Comparison of ENCODE assay signal across 8 mouse cellular contexts in genomic region chr5:52669426-52670191, GRCm38 (mm10). TPM values are rescaled to one million over a fixed set of nuclear protein-coding genes. Genes with fewer than 3 reads are reported as not detected.
A peak's percentile ranks its signal among the peaks of the same experiment; 100 is the strongest.
DNase-seq lines count a peak whose midpoint lies in the region; ATAC-seq and TF ChIP-seq lines count a peak whose summit lies in the region.

TSS of gene Sepsecs (minus strand) at chr5:52669708.

- peak within 1 kb of the TSS; percentile 76 for H3K4me2 ChIP-seq in forebrain, embryonic 13.5 days
- peak within 1 kb of the TSS; percentile 86 for H3K4me2 ChIP-seq in liver, postnatal 0 days (ENCODE audit: low read depth, low read length)
- peak within 1 kb of the TSS; percentile 67 for H3K4me2 ChIP-seq in neural tube, embryonic 14.5 days (ENCODE audit: low read depth, low read length)

- H3K27ac ChIP-seq in ES-Bruce4 (ENCODE audit: insufficient read depth, low read length): no peak within 1 kb of the TSS
- H3K27ac ChIP-seq in forebrain, embryonic 13.5 days: no peak within 1 kb of the TSS
- peak within 1 kb of the TSS; percentile 94 for H3K27ac ChIP-seq in liver, postnatal 0 days (ENCODE audit: low read depth)
- peak within 1 kb of the TSS; percentile 28; the same call in 1 of the 2 replicates for H3K27ac ChIP-seq in neural tube, embryonic 14.5 days (ENCODE audit: low read depth, low read length)

- 4% methylated on average over 55 of the region's 56 CpGs for WGBS in forebrain, embryonic 13.5 days
- 5% methylated on average over 56 of the region's 56 CpGs for WGBS in large intestine, adult 2 months
- 4% methylated on average over 56 of the region's 56 CpGs for WGBS in liver, postnatal 0 days (ENCODE audit: insufficient replicate concordance)
- WGBS in neural tube, embryonic 14.5 days: 4% methylated on average over 54 of the region's 56 CpGs

- H3K9ac ChIP-seq in ES-Bruce4 (ENCODE audit: low read depth, poor library complexity, severe bottlenecking): peak within 1 kb of the TSS; percentile 54
- peak within 1 kb of the TSS; percentile 86 for H3K9ac ChIP-seq in forebrain, embryonic 13.5 days
- peak within 1 kb of the TSS; percentile 86 for H3K9ac ChIP-seq in liver, postnatal 0 days (replicated peaks)
- peak within 1 kb of the TSS; percentile 80 for H3K9ac ChIP-seq in neural tube, embryonic 14.5 days (replicated peaks; ENCODE audit: low read depth, low read length)

- peak; percentile 91 for ATAC-seq in cerebellum, adult (ENCODE audit: insufficient number of reproducible peaks, low FRiP score, low TSS enrichment)
- peak; percentile 97 for ATAC-seq in forebrain, embryonic 13.5 days
- peak; percentile 95 for ATAC-seq in liver, postnatal 0 days
- ATAC-seq in neural tube, embryonic 14.5 days (ENCODE audit: low read depth): peak; percentile 97

- no peaks in the 10 kb centered on the region for H3K27me3 ChIP-seq in ES-Bruce4 (ENCODE audit: control insufficient read depth, insufficient read depth, low read length, poor library complexity, severe bottlenecking)
- H3K27me3 ChIP-seq in forebrain, embryonic 13.5 days: no peaks in the 10 kb centered on the region
- no peaks in the 10 kb centered on the region for H3K27me3 ChIP-seq in liver, postnatal 0 days (ENCODE audit: insufficient read depth, low read length)
- no peaks in the 10 kb centered on the region for H3K27me3 ChIP-seq in neural tube, embryonic 14.5 days (ENCODE audit: control insufficient read depth, insufficient read depth, low read length)

- TF ChIP-seq CTCF in ES-Bruce4 (IDR thresholded peaks at IDR 0.05; ENCODE audit: low read depth, low read length): no peak
- TF ChIP-seq CTCF in liver, postnatal 0 days (IDR thresholded peaks at IDR 0.05; ENCODE audit: low read depth): peak; percentile 39

- no peaks in the 10 kb centered on the region for H3K36me3 ChIP-seq in ES-Bruce4 (ENCODE audit: control insufficient read depth, insufficient read depth, low read length, poor library complexity, severe bottlenecking)
- H3K36me3 ChIP-seq in forebrain, embryonic 13.5 days (ENCODE audit: poor library complexity, severe bottlenecking): peaks cover 6% of the 10 kb centered on the region; the same call in 1 of the 2 replicates
- H3K36me3 ChIP-seq in liver, postnatal 0 days (replicated peaks; ENCODE audit: insufficient read depth, low read length): peaks cover 7% of the 10 kb centered on the region
- no peaks in the 10 kb centered on the region for H3K36me3 ChIP-seq in neural tube, embryonic 14.5 days (ENCODE audit: control insufficient read depth, insufficient read depth, low read length)

- peak within 1 kb of the TSS; percentile 92 for H3K4me3 ChIP-seq in ES-Bruce4 (ENCODE audit: low read depth, low read length)
- H3K4me3 ChIP-seq in forebrain, embryonic 13.5 days: peak within 1 kb of the TSS; percentile 82
- H3K4me3 ChIP-seq in liver, postnatal 0 days (ENCODE audit: low read depth, low read length): peak within 1 kb of the TSS; percentile 85
- H3K4me3 ChIP-seq in neural tube, embryonic 14.5 days (ENCODE audit: low read depth, low read length): peak within 1 kb of the TSS; percentile 80

- no peaks in the 10 kb centered on the region for H3K9me3 ChIP-seq in ES-Bruce4 (replicated peaks; ENCODE audit: control insufficient read depth, insufficient read depth, low read length, poor library complexity, severe bottlenecking)
- no peaks in the 10 kb centered on the region for H3K9me3 ChIP-seq in forebrain, embryonic 13.5 days (replicated peaks)
- H3K9me3 ChIP-seq in liver, postnatal 0 days (ENCODE audit: low read length): no peaks in the 10 kb centered on the region
- no peaks in the 10 kb centered on the region for H3K9me3 ChIP-seq in neural tube, embryonic 14.5 days (ENCODE audit: control insufficient read depth, low read length)

- no peaks in the 10 kb centered on the region for H3K4me1 ChIP-seq in ES-Bruce4 (ENCODE audit: control insufficient read depth, insufficient read depth, low read length)
- H3K4me1 ChIP-seq in forebrain, embryonic 13.5 days: peaks cover 19% of the 10 kb centered on the region
- peaks cover 15% of the 10 kb centered on the region for H3K4me1 ChIP-seq in liver, postnatal 0 days (ENCODE audit: insufficient read depth)
- H3K4me1 ChIP-seq in neural tube, embryonic 14.5 days (ENCODE audit: control insufficient read depth, insufficient read depth, low read length): 0 out of 2 replicates have a peak, but pooled peaks cover 4% of the 10 kb centered on the region

- TF ChIP-seq EP300 in ES-Bruce4 (IDR thresholded peaks at IDR 0.05; ENCODE audit: insufficient read depth, low read depth, low read length): peak; percentile 59; the same call in 1 of the 2 replicates
- no peak for TF ChIP-seq EP300 in liver, postnatal 0 days (IDR thresholded peaks at IDR 0.05; ENCODE audit: low read depth)

- intact Hi-C loops in heart, postnatal 10 days (cut with DNase I): loop anchor here (5.0 kb wide), 2 partner anchors 73 to 113 kb away; partner anchors contain the start of gene Pi4k2b

- peak; percentile 94 to 97 for DNase-seq in heart, postnatal 10 days
- DNase-seq in large intestine, adult 2 months (ENCODE audit: low read depth, low spot score): peak; percentile 60
- DNase-seq in liver, postnatal 0 days: peak; percentile 94
- peak; percentile 97 for DNase-seq in testis, postnatal 10 days (ENCODE audit: low spot score)

- no peak for TF ChIP-seq POLR2A in ES-Bruce4 (IDR thresholded peaks at IDR 0.05; ENCODE audit: insufficient read depth, low read length)

RNA-seq across cellular contexts. Expression of gene Sepsecs, which starts in this region (rescaled TPM):
- 10.7 and 12.0 TPM in 2 replicates for polyA plus RNA-seq in ES-Bruce4 (2011; ENCODE audit: insufficient read depth, insufficient read length, low read depth, missing spikeins)
- 7.1 and 9.2 TPM in 2 replicates for polyA plus RNA-seq in forebrain, embryonic 13.5 days (2015; fragmentation: Nextera tagmentation; extraction: Ambion mirVana)
- 10 to 100 TPM in 1 of 2 experiments, 1 to 10 TPM in 1; 9.5 to 10.2 TPM for total RNA-seq in heart, postnatal 10 days (2021)
- polyA plus RNA-seq in large intestine, adult 2 months (2012; rRNA removed): 6.3 and 10.8 TPM in 2 replicates
- 10.8 and 12.0 TPM in 2 replicates for polyA plus RNA-seq in liver, postnatal 0 days (2015; fragmentation: Nextera tagmentation; extraction: Ambion mirVana)
- polyA plus RNA-seq in neural tube, embryonic 14.5 days (2014; fragmentation: Nextera tagmentation; extraction: Ambion mirVana): 7.4 and 8.3 TPM in 2 replicates

Comparison
In these comparisons a context has a peak if more than half of its experiments do, and no peak if none do; other contexts are left out.
1. H3K27ac ChIP-seq: peak in liver, postnatal 0 days (single experiment) and neural tube, embryonic 14.5 days (single experiment); none in ES-Bruce4 (single experiment) and forebrain, embryonic 13.5 days (single experiment).
2. Peak in every context shown above with its lines, with median percentiles within 50 percentile points of each other: H3K4me3 ChIP-seq, H3K9ac ChIP-seq, ATAC-seq, H3K4me2 ChIP-seq and DNase-seq.